Mouse (Mus musculus): ENCODE data around the gene Tex2.

Gene Tex2

GRCm38 (mm10) chr11:106542385-106542784, 70.8 kb downstream of the Tex2 start:
- DNase-seq, result no peak

DNA sequence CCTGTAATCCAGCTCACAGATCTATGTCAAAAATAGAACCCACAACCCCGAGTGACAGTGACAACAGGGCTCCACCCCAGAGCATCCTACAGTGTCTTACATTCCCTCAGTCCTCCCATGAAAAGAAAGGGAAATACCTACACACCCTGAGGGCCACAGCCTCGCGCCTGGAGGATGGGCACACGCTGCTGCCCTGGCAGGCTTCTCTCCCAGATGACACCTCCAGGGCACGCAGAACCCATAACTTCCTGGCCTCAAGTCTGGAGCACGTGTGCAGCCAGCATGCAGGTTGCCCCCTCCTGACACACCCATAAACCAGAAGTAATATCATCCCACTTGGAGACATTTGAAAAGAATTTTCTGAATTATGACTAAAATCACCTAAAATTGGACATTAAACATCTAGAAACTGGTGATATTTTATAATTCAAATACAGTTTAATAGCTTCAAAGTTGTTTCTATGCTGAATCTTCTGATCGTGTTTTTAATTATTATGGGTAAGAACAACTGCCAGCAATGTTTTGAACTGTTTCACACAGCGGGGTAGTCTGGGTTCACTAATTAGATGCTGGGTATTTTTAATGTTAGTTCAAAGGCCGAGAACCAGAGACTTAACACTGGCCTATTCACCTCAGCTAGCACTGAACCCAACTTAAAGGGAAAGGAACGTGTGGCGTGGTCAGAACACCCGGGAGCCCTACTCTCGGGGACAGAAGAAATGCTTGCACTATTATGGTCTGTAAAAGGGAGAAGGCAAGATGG, 72.5 kb downstream of the Tex2 start:
- DNase-seq, result no peak

DNA sequence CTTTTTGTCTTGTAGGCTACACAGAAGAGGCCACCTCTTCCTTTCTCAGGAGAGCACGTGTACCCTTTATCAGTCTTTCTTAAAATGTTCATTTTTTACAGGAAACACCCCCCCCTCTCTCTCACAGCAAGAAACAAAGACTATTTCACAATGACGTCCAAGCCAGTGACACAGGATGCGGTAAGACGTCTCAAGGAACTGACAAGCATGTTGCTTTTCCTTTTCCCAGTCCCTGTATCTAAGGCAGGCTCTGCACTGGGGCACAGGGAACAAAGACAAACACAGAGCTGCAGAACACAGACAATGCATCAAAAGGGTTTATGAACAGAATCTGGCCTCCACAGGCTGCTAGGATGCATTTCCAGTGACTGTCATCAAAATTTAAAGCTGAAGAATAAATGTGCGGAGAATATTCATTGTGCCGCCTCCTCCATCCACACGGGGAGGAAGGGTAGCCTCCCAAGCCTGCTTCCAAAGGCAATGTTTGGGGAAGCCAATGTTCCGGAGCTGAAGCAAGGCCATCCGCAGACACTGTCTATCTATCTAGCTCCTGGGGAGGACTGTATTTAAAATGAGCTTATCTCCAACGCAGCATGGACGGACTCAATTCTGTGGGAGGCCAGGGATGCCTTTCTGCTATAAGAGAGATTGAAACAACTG, 76.8 kb downstream of the Tex2 start:
- DNase-seq, result peak; percentile 25

DNA sequence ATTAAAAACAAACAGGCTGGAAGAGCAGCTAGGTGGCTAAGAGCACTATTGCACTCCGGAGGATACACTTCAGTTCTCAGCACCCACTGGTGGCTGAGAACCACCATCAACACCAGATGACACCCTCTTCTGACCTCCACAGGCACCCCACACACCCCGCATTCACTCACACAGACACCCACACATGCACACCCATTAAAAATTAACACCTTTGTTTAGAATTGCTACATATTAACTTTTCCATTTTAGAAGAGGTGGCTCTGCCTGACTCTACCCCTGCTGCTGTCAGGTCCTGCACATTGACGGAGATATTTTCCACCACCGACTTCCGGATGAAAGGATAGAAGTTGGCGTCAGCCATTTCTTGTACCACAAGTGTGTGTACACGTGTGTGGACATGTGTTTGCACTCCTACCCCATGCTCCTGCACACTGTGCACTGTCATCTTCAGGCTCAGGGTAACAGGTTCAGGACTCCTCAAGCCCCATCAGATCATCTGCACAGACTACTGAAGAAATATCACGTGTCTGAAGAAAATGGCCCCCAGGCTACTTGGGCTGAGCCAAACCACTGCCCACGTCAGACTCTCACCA, 77.5 kb downstream of the Tex2 start:
- no peak for DNase-seq

DNA sequence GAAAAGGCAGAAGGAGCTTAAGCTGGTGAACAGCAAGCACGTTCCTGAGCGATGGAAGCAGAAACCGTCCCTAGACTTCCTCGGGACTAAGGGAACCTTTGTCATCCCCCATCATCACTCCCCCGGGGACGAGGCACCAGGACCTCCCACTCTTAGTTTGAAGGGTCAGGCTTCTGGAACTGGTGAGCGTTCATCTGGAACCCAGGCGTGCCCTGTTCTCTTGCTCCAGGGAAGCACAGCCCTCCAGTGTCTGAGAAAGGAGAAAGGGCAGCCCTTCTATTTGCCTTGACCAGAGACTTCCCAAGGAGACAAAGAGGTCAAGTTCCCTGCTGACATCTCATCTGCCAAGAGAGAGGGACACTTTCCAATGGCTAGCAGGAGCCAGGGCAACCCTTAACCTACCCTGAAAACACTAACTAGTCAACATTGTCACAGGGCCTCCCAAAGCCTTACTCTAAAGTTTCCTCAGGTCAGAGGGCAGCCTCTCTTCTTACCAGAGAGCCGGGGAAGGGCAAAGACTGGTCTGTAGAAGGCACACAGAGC, 80.9 kb downstream of the Tex2 start:
- no peak for DNase-seq

- DNase-seq, result no peak
These were observed 83.4 kb downstream of the Tex2 start for GRCm38 (mm10) chr11:106529786-106530185.

DNA sequence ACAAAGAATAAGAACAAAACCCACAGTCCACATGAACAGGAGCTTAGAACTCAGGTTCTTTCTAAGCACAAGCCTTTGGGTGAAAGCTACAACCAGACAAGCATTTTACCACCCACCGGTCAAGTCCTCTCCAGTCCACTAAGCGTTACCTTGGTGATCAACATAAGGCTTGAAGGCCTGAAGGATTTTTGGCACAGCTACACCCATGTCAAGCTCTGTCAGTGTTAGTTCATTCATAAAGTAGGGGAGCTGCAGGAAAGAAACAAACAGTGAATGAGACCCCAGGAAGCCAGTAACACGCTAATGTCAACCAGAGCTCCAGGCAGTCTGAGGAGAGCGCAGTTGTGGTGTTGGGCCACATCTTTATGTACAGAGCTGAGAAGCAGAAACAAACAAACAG, 84.1 kb downstream of the Tex2 start:
- DNase-seq, result no peak

DNA sequence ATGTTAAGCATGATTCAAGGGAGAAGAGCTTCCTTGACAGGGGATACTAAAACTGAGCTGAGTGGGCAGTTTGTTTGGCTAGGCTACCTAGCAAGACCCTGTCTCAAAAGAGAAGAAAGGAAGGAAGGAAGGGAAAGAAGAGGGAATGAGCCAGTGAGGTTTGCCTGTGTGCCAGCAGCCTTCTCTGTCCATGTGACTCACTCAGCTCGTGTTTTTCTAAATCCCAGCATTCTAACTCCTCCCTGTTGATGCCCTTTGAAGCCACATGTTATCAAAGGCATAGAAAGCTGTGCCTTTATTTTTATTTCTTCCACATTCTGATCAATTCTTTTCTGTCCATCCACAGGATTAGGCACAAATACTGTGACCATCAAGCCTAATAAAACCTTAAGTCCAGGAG, 85.3 kb downstream of the Tex2 start:
- DNase-seq, result no peak

- no peak for DNase-seq
These were observed 85.9 kb downstream of the Tex2 start for GRCm38 (mm10) chr11:106527147-106527821.

DNA sequence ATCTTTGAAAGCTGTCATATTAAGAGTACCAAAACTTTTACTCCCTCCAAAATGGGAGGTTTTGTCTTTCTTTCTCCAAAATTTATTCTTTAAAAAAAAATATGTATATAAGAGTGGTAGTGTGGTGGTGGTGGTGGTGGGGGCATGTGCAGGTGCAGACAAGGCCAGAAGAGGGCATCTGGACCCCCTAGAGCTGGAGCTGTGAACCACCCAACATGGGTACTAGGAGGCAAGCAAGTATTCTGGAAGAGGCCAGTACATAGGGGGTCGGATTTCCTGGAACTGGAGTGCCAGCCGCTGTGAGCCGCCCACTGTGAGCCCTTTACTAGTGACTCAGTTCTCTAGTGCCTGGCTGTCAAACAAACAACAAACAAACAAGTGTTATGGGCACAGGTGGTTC, 90.7 kb downstream of the Tex2 start:
- DNase-seq, result no peak

- no peak for DNase-seq
These were observed 91.6 kb downstream of the Tex2 start for GRCm38 (mm10) chr11:106521612-106522011.

DNA sequence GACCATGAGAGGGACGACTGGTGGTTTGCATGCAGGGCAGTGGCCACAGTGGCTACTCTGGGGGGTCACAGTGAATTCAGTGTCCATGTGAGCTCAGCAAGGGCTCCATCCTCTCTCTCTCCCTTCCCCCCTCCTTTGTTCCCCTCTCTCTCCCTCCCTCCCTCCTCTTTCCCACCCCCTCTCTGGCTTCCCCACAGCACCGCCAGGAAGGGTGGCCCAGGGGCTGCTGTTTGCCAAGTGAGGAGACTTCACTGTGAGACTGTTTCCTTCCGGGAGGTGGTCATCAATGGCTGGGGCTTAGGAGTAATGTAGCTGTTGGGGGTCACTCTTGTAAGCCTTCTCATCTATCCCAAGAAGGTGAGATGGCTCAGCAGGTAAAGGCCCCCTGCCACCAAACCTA, 92.8 kb downstream of the Tex2 start:
- no peak for DNase-seq

- no peak for DNase-seq
These were observed 93.7 kb downstream of the Tex2 start for GRCm38 (mm10) chr11:106519519-106519918.

DNA sequence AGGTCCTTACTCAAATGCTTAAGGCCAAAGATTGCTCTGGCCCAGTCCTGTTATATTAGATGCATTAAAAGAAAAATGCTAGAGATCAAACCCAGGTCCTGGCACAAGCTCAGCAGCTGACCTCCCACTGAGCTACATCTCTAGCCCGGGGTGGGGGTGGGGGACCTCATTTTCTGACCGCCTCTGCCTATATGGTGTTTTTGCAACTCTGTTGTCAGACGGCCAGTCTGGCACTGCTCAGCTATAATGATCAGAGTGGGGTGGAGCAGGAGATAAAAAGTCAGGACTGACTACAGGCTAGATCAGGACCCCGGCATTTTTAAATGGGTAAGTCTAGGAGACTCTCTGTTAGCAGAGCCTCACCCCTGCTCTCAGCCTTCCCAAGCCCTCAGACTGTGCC, 94.8 kb downstream of the Tex2 start:
- no peak for DNase-seq

DNA sequence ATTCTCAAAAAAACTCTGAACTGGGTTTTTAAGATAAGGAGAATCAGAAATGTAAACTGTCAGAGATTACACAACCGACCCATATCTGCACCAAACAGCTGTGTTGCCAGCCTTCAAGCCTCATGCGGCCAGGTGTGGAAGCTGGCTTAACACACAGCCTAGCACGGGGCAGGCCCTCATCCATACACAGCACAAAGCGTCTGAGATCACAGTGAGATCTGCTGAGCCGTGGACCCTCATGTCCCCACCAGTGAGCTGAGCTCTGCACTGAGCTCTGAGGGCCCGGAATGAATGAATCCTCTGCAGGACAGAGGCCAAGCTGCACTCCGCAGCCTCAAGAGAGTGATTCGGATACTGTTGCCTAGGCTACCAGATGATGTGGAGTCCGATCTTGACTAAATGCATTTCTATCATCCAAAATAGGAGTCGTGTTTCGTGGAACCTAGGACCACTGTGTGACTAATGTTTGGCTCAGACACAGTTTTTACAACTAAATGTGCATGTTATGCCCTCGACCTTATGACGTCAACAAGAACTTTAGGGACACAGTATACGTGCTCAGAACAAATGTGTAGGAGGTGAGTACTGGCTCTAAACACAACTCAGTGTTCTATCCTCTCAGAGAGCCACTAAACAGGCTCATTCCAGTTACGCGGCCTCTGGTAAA, 98.0 kb downstream of the Tex2 start:
- DNase-seq, result peak; percentile 27

GRCm38 (mm10) chr11:106514446-106514845, 98.8 kb downstream of the Tex2 start:
- no peak for DNase-seq

DNA sequence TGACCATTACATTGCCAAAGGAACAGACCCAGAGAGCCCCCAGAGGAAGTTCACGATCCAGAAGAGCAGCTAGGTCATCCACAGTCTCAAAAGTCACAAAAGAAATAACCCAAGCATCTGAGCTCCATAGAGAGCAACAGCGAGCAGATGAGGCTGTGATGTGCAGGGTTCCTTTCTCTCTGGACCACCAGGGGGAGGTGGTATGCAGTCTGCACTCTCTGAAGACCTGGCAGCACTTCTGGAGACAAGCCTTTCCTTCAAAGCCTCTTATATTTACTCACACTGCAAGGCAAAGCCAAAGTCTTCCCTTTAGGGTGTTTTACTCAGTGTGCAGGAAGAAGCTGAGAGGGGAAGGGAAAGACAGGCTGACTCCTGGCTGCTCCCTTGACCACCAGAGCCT, 100.1 kb downstream of the Tex2 start:
- peak; percentile 48 for DNase-seq

DNA sequence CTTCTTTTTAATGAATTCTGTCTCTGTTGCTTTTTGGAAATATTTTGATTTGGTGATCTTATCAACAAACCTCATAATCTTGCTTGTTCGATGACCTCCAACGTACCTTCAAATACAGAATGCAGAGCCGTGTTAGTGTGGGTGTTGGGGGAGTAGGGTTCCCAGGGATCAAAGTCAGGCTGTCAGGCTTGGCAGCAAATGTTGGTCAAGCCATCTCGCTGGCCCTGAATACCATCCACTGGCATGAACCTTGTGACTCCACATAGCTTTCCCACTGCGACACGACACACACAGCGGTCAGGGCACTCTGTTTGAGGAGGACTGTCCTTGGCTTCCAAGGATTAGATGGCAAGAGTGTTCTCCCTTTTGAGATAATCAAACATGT, 101.2 kb downstream of the Tex2 start:
- no peak for DNase-seq

GRCm38 (mm10) chr11:106511236-106512005, 101.8 kb downstream of the Tex2 start:
- DNase-seq, result no peak

GRCm38 (mm10) chr11:106507638-106508037, 105.6 kb downstream of the Tex2 start:
- no peak for DNase-seq

DNA sequence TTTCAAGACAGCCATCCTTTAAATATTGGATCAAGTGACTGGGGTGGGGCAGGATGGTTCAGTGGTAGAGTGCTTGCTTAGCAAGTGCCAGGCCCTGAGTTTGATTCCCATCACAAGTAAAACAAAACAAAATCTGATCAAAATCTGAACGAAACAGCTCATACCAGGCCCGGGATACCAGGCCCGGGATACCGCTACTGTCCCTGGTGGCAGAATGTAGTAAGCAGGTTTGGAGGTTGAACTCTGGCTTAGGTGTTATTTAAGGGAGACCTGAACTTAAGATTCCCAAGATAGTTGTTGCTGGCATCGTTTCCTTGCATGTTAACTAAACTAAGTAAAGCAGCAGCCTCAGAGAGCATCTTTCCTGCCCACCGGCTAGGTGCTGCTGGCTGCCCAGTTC, 107.0 kb downstream of the Tex2 start:
- no peak for DNase-seq

DNA sequence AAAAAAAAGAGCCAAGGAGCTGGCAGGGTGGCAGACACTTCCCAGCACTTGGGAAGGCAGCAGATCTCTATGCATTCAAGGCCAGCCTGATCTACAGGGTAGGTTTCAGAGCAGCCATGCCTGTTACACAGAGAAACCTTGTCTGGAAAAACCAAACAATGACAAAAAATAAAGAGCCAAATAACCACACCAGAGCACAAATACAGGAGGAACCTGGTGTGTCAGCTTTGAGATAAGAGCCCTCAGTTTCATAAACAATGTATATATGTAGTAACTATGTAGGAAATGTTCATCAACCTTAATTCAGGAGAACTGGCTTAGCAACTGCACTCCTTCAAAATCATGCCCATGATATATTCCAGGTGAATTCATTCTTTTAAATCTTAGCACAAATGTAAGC, 109.1 kb downstream of the Tex2 start:
- DNase-seq, result no peak

Measured in right cerebral cortex, postnatal 25 days (tissue).